Mouse (Mus musculus) lung, postnatal 10 days (tissue): ENCODE measurements at regions not wholly inside any gene's neighbourhood (a gene's known extent, or its start where the extent isn't known, plus 50 kb on each side); places are given as distances from the start of the nearest gene placed in this dataset.

Experiments used
- DNase-seq: peaks from one replicate; pipeline ENCODE4 v3.0.0; 2021

DNA sequence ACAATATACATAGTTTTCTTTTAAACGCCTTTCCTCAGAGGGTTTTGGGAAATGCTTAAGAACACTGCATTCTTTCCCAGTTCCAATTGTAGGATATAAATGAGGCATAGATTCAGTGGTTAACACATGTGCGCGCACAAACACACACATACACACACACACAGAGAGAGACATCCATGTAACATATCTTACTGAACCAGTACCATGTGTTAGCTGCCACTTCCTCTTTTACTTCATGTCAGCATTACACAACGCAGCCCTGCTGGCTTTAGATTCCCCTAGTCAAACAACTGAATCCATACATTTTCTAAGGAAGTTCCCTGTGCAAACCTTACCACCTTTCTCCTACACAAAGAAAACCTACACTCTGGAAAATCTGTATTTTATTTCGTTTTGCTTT, 189.1 kb upstream of the Atp2b1 start:
- DNase-seq: no peak

GRCm38 (mm10) chr10:98727130-98727529, 187.1 kb upstream of the Atp2b1 start:
- DNase-seq: no peak

- DNase-seq: no peak
These were observed 185.7 kb upstream of the Atp2b1 start for GRCm38 (mm10) chr10:98728396-98729030.

DNA sequence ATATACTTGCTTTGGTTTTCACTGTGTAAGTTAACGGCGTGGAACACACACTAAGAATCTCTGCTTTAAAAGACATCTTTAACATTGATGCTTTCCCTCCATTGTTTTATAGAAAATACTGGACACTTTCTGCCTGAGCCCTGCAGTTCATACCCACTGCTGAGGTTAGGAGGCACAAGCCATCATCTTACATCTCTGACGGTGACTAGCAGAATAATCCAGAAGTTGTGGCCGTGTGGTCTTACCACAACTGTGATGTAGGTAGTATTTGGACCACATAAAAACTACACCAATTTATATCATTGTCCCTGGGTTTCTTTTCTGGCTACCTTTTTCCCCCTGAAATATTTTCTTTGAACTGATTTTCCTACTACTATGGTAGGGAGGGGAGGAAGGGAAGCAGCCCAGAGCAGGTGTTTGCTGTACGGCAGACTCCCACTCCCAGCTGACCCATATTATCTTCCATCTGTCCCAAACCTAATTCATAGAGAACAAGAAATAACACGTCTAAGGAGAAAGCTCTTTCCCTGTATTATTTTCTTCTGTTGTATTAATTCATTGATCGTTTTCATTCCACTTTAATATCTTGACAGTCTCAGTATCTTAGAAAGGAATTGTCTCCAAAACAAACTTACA, 180.1 kb upstream of the Atp2b1 start:
- no peak for DNase-seq

GRCm38 (mm10) chr10:98740507-98741147, 173.6 kb upstream of the Atp2b1 start:
- DNase-seq: no peak

DNA sequence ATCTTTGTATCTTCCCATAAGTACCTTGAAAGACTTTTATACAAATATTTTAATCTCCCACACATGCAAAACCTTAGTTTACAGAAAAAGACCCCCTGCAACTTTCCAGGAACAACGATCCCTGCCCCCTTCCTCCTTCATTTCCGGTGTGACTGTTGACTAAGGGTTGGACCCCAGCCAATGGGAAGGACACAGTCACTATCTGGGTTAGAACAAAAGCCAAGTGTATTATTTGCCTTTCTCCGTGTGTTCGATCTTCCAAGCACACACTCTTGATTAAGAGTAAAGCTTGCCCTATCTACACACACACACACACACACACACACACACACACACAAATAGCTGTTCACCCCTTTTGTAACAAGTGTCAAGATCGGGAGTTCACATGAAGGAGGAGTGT, 172.8 kb upstream of the Atp2b1 start:
- peak; percentile 44 for DNase-seq

DNA sequence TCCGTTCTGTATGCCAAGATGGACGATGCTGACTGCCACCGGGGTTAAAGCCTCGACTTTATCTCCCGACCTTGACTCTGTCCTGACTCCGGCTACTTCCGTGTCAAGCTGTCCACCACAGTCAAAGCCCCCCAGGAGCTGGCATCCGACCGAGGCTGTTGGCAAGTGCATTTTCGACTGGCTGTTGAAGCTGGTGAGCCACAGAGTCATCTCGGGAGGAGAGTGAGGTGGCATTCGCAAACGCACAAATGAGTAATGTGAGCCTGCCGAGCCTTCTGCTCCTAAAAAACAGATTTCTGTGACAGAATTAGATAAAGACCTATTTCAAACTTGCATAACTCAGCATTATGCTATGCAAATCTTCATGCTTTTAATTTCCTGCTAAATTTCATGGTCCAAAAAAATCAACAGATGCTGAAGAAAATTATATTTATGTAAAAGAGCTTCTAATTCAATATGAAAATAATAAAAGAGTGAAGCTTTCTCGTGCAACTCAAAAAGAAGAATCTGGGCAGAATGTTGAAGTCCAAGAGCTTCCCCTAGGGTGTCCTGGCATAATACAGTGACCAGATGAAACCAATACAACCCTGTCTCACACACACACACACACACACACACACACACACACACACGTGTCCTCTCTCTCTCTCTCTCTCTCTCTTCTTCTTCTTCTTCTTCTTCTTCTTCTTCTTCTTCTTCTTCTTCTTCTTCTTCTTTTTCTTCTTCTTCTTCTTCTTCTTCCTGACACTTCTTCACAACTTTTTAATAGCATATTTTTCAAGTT, 171.2 kb upstream of the Atp2b1 start:
- DNase-seq: peak; percentile 28

- peak; percentile 23 for DNase-seq
These were observed 170.0 kb upstream of the Atp2b1 start for GRCm38 (mm10) chr10:98744246-98744645.

- DNase-seq: no peak
These were observed 169.5 kb upstream of the Atp2b1 start for GRCm38 (mm10) chr10:98744662-98745061.

- no peak for DNase-seq
These were observed 168.8 kb upstream of the Atp2b1 start for GRCm38 (mm10) chr10:98745409-98745808.

- no peak for DNase-seq
These were observed 168.3 kb upstream of the Atp2b1 start for GRCm38 (mm10) chr10:98745861-98746260.

DNA sequence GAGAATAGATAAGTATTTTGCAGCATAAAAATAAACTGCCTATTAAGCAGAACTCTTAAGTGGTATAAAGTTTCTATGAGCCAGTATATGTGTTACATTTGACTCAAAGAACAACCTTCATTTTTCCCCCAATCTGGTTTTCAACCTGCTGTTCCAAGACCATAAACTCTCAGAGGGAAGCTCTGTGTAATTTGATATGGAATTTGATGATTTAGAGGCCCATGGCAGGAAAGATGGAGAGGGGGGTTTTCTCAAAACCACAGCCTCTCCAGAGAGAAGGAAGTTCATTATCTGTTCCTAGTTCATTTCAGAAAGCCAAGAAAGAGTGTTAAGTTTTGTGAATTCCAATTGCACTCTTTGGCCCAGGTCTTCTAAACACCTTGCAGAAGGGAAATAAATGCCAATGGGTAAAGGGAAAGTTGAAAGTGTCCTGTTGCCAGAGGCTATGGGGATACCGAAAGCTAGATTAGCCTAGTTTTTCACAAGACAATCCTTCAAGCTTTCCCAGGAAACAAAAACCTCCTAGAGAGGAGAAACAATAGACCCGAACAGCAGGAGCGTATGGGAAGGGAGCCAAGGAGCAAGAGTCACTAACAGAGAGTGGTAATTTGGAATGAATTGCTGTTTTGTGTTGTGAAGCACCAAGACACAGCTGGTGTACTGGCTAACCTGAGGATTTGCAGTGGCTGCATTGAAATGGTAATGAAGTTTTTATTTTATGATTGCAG, 165.2 kb upstream of the Atp2b1 start:
- peak; percentile 39 for DNase-seq

DNA sequence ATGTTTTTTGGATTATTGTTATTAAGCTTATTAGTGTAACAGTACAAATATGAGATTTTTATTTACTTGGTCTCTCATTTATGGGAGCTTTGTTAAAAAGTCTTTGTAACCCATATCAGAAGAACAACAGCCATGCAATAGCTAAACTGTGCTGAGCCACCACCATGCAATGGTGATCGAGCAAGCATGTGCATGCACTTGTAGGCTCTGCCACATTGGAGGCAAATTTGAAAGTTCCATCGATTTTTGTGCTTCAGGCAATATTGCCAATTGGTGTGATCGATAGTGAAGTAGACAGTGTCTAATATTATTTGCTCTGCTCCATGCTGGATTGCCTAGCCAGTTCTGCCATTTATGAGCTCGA, 164.6 kb upstream of the Atp2b1 start:
- DNase-seq: no peak

GRCm38 (mm10) chr10:98751376-98752058, 162.7 kb upstream of the Atp2b1 start:
- DNase-seq: peak; percentile 69

DNA sequence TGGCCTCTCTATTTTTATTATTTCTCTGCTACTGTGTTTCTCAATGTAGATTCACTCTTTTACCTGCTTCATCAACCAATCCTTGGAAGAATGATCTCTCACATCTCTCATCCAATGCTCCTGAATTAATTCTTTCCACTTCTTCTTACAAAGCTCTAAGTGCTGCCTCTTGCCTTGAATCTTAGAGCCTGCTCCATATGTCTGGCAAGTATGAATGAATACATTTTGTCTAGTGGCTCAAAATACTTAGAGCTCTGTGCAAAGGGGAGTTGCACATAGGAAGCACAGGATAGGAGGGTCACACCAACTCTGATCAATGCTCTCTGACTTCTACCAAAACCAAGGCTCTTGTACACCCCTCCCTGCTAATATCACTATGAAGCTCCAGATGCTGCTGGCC, 153.1 kb upstream of the Atp2b1 start:
- DNase-seq: no peak

GRCm38 (mm10) chr10:98765786-98766419, 148.3 kb upstream of the Atp2b1 start:
- no peak for DNase-seq

- no peak for DNase-seq
These were observed 134.4 kb upstream of the Atp2b1 start for GRCm38 (mm10) chr10:98779783-98780182.

DNA sequence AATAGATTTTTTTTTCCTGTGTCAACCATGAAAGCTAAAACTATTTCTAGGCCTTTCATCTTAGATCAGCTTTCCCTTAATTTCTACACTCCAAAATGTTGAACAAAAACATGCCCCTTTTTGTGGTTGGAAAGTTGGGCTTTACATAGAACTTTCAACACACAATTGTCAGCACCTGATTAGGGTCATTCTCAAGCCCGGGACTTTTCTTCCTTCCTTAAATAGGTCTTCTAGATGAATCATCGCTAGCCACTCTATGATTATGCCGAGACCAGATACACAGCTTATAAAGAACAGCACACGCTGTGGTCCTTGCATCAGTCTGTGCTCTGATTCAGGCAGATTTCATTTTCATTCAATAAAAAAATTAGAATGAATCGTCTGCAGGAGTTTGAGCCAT, 133.3 kb upstream of the Atp2b1 start:
- no peak for DNase-seq

GRCm38 (mm10) chr10:98781888-98782351, 132.3 kb upstream of the Atp2b1 start:
- DNase-seq: peak; percentile 41

GRCm38 (mm10) chr10:98785411-98785810, 128.8 kb upstream of the Atp2b1 start:
- DNase-seq: no peak

GRCm38 (mm10) chr10:98786089-98786488, 128.1 kb upstream of the Atp2b1 start:
- no peak for DNase-seq

- no peak for DNase-seq
These were observed 124.4 kb upstream of the Atp2b1 start for GRCm38 (mm10) chr10:98789763-98790162.
